Mouse (Mus musculus) liver, embryonic 11.5 days (tissue): ENCODE results near the gene Tspan13. TPM values are rescaled to one million over a fixed set of nuclear protein-coding genes. Genes with fewer than 3 reads are reported as not detected.

Experiments used
- ATAC-seq: fragments of 200-750 bp; cut with Nextera tagmentation; replicated peaks from 2 replicates; pipeline ENCODE4 v1.8.0; 2017; ENCODE audit warnings: moderate number of reproducible peaks, mild to moderate bottlenecking, moderate TSS enrichment, moderate library complexity; ENCODE audit not compliant: low FRiP score
- DNase-seq: peaks from one replicate; pipeline ENCODE4 v3.0.0-alpha.2; 2017; ENCODE audit warnings: low spot score
- H3K27ac ChIP-seq: fragments of 300-500 bp; sonication (generic); 2 replicates; pipeline ENCODE4 v1.5.1; 2014; ENCODE audit warnings: mild to moderate bottlenecking, low read depth, low read length, control low read depth
- H3K27me3 ChIP-seq: fragments of 300-500 bp; sonication (generic); replicated peaks from 2 replicates; pipeline ENCODE4 v1.6.1; 2014; ENCODE audit warnings: low read length, mixed read lengths; ENCODE audit not compliant: control insufficient read depth, insufficient read depth
- H3K36me3 ChIP-seq: fragments of 300-500 bp; sonication (generic); 2 replicates; pipeline ENCODE4 v1.6.1; 2014; ENCODE audit warnings: mild to moderate bottlenecking, low read length, moderate library complexity, mixed read lengths; ENCODE audit not compliant: control insufficient read depth, insufficient read depth
- H3K4me1 ChIP-seq: fragments of 300-500 bp; sonication (generic); replicated peaks from 2 replicates; pipeline ENCODE4 v1.6.1; 2014; ENCODE audit warnings: low read length, mixed read lengths; ENCODE audit not compliant: control insufficient read depth, insufficient read depth
- H3K4me2 ChIP-seq: fragments of 300-500 bp; sonication (generic); 2 replicates; pipeline ENCODE4 v1.6.1; 2014; ENCODE audit warnings: mild to moderate bottlenecking, control low read depth, moderate library complexity
- H3K4me3 ChIP-seq: fragments of 300-500 bp; sonication (generic); 2 replicates; pipeline ENCODE4 v1.5.1; 2014; ENCODE audit warnings: low read depth, low read length, control low read depth
- H3K9ac ChIP-seq: fragments of 300-500 bp; sonication (generic); 2 replicates; pipeline ENCODE4 v1.6.1; 2014; ENCODE audit warnings: low read depth, low read length, control low read depth
- H3K9me3 ChIP-seq: fragments of 300-500 bp; sonication (generic); 2 replicates; pipeline ENCODE4 v1.6.1; 2016; ENCODE audit warnings: low read length, inconsistent platforms, mixed read lengths; ENCODE audit not compliant: control insufficient read depth
- WGBS: fragments of 180-500 bp; shearing (Covaris S2); extraction: QIAGEN DNeasy Blood & Tissue Kit; methylation state at CpG from one replicate; pipeline ENCODE4 v1.1.7; 2014; 5-methylcytosine and 5-hydroxymethylcytosine counted together
- polyA plus RNA-seq: library from polyadenylated mRNA; unstranded; fragments of >200 nt; fragmentation: Nextera tagmentation; extraction: Ambion mirVana; gene quantifications from 2 replicates; pipeline ENCODE4 v1.2.1, GENCODE M21; 2014

Gene Tspan13
- polyA plus RNA-seq, 1 experiment from 2014 or later = 45.5 TPM

DNA sequence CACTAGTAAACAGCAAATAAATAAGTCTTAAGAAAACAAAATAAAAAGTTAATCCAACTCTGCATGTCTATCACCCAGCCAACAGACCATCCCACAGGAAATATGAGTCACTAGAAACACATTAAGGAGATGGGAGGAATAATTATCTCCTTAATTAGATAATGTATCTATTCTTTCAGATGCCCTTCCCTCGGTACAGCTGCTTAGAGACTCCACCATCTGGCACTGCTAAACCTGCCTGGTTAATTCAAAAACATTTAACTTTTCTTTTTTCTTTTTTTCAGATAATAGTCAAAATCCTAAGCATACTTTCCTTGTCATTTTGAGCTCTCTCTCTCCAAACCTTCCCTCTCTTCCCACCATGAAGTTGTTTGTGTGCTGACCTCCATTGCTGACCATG is 23.6 kb upstream of the Tspan13 start:
- no peaks in the 10 kb centered on the region for H3K27me3 ChIP-seq
- H3K36me3 ChIP-seq = no peaks in the 10 kb centered on the region
- WGBS = 56% methylated on average over 1 of the region's 1 CpGs
- no peak for ATAC-seq
- H3K4me1 ChIP-seq = no peaks in the 10 kb centered on the region
- no peaks in the 10 kb centered on the region for H3K9me3 ChIP-seq
- H3K4me2 ChIP-seq = no peak overlapping the region
- H3K9ac ChIP-seq = no peak overlapping the region
- no peak overlapping the region for H3K27ac ChIP-seq
- no peak overlapping the region for H3K4me3 ChIP-seq
- DNase-seq = no peak

DNA sequence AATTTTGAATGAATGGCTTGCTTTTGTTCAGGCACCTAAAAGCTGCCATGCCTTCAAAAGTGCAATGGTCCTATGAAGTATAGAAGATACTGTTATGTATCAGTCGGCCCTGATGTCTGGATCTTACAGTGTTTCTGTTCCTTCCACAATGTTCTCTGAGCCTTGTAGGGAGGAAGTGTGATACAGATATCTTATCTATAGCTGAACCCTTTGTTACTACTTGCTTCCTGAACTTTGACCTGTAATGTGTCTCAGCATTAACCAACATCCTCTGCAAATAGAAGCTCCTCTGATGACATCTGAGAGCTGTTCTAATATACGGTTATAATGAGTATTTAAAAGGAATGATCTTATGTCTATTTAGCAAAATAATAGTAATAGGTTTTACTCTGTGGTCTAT is 15.4 kb upstream of the Tspan13 start:
- Histone ChIP-seq H3K9me3 (no peaks in the 10 kb centered on the region), H3K27me3 (no peaks in the 10 kb centered on the region), H3K9ac (no peak overlapping the region), H3K27ac (no peak overlapping the region), H3K4me3 (no peak overlapping the region), H3K36me3 (no peaks in the 10 kb centered on the region), H3K4me1 (0 out of 2 replicates have a peak, but pooled peaks cover 7% of the 10 kb centered on the region), H3K4me2 (no peak overlapping the region)
- 32% methylated on average over 2 of the region's 2 CpGs for WGBS
- no peak for DNase-seq
- ATAC-seq = no peak

DNA sequence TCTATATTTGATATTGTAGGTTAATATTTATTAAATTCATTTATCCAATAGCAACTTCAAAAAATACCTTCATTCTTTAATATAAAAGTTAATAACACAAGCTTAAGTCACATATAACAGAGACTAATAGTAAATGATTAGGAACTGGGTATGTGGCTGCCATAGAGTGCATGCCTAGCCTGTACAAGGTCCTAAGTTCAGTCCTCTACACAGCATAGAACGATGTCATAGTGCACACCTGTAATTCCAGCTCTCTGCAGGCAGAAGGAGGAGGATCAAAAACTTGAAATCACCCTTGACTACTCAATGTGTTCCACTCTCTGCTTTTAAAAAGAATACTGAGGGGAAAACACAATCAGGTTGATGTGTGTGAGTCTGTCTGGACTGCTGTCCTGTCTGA is 8.0 kb upstream of the Tspan13 start:
- Histone ChIP-seq H3K27me3 (no peaks in the 10 kb centered on the region), H3K36me3 (no peaks in the 10 kb centered on the region), H3K4me2 (no peak overlapping the region), H3K4me3 (no peak overlapping the region), H3K9ac (no peak overlapping the region), H3K27ac (no peak overlapping the region), H3K4me1 (no peaks in the 10 kb centered on the region), H3K9me3 (no peaks in the 10 kb centered on the region)
- ATAC-seq (no peak), DNase-seq (no peak)
- WGBS = 82% methylated on average over 1 of the region's 1 CpGs

- DNase-seq (no peak), ATAC-seq (no peak)
- H3K27ac ChIP-seq = no peak overlapping the region
- no peak overlapping the region for H3K4me2 ChIP-seq
- H3K9ac ChIP-seq = no peak overlapping the region
- no peaks in the 10 kb centered on the region for H3K9me3 ChIP-seq
- no peak overlapping the region for H3K4me3 ChIP-seq
- no peaks in the 10 kb centered on the region for H3K27me3 ChIP-seq
- no peaks in the 10 kb centered on the region for H3K36me3 ChIP-seq
- 83% methylated on average over 2 of the region's 2 CpGs for WGBS
- no peaks in the 10 kb centered on the region for H3K4me1 ChIP-seq
Observed at GRCm38 (mm10) chr12:36047593-36047992, 5.3 kb upstream of the Tspan13 start.

DNA sequence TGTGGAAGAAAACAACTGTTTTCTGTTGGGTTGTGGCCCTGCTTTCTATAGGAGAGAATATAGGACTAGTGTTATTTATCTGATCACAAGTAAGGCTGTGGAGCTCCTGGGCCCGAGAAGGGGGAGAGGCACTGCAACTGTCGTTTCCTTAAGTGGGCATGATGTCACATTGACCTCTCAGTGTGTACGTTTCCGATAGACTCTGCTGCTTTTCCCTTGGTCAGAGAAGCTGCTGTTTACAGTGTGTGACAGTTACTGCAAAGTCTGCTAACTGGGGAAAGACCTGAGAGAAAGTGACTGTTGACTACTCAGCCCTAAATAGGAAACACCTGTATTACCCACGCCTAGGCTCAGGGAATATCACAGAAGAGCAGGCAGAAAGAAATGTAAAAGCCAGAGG is 3.9 kb upstream of the Tspan13 start:
- DNase-seq (no peak), ATAC-seq (no peak)
- no peak overlapping the region for H3K9ac ChIP-seq
- 0 out of 2 replicates have a peak, but pooled peaks cover 2% of the 10 kb centered on the region for H3K4me1 ChIP-seq
- 15% methylated on average over 5 of the region's 5 CpGs for WGBS
- H3K4me3 ChIP-seq = no peak overlapping the region
- no peaks in the 10 kb centered on the region for H3K9me3 ChIP-seq
- H3K27me3 ChIP-seq = no peaks in the 10 kb centered on the region
- no peaks in the 10 kb centered on the region for H3K36me3 ChIP-seq
- no peak overlapping the region for H3K27ac ChIP-seq
- H3K4me2 ChIP-seq = no peak overlapping the region

DNA sequence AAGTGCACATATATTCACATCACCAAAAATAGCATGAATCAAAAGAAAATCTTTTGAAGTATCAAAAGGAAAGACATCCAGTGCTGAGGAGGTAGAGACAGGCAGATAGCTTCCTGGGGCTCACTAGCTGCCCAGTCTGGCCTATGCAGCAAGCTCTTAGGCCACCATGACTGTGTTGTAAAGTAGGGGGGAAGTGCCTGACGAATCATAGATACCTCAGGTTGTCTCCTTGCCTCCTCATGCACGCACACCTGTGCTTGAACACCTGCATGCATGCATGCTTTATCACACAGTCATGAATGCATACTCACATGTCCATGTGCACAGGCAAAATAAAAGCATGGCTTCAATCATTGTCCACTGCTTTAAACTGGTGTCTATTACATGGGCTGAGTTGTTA is 2.4 kb upstream of the Tspan13 start:
- WGBS = 78% methylated on average over 2 of the region's 2 CpGs
- no peaks in the 10 kb centered on the region for H3K27me3 ChIP-seq
- no peak overlapping the region for H3K27ac ChIP-seq
- H3K4me3 ChIP-seq = no peak overlapping the region
- H3K9ac ChIP-seq = no peak overlapping the region
- no peak overlapping the region for H3K4me2 ChIP-seq
- H3K4me1 ChIP-seq = peaks cover 7% of the 10 kb centered on the region; the same call in 1 of the 2 replicates
- H3K9me3 ChIP-seq = no peaks in the 10 kb centered on the region
- DNase-seq (no peak), ATAC-seq (no peak)
- no peaks in the 10 kb centered on the region for H3K36me3 ChIP-seq

GRCm38 (mm10) chr12:36041703-36042347 is 475 bp downstream of the Tspan13 start:
- Histone ChIP-seq H3K36me3 (no peaks in the 10 kb centered on the region), H3K9ac (peak overlapping the region; percentile 78), H3K9me3 (no peaks in the 10 kb centered on the region), H3K27me3 (no peaks in the 10 kb centered on the region), H3K4me2 (peak overlapping the region; percentile 82), H3K4me3 (peak overlapping the region; percentile 88), H3K4me1 (peaks cover 7% of the 10 kb centered on the region; the same call in 1 of the 2 replicates), H3K27ac (no peak overlapping the region)
- DNase-seq (peak; percentile 74), ATAC-seq (peak; percentile 70)
- WGBS = 1% methylated on average over 47 of the region's 50 CpGs

GRCm38 (mm10) chr12:36041281-36041589 is 1.1 kb downstream of the Tspan13 start:
- H3K9ac ChIP-seq = peak overlapping the region; percentile 78; the same call in 1 of the 2 replicates
- no peaks in the 10 kb centered on the region for H3K9me3 ChIP-seq
- WGBS = 50% methylated on average over 4 of the region's 4 CpGs
- no peak for ATAC-seq
- no peaks in the 10 kb centered on the region for H3K36me3 ChIP-seq
- no peaks in the 10 kb centered on the region for H3K27me3 ChIP-seq
- peak overlapping the region; percentile 82 for H3K4me2 ChIP-seq
- no peak overlapping the region for H3K27ac ChIP-seq
- H3K4me1 ChIP-seq = peaks cover 7% of the 10 kb centered on the region; the same call in 1 of the 2 replicates
- DNase-seq = no peak
- H3K4me3 ChIP-seq = peak overlapping the region; percentile 88

DNA sequence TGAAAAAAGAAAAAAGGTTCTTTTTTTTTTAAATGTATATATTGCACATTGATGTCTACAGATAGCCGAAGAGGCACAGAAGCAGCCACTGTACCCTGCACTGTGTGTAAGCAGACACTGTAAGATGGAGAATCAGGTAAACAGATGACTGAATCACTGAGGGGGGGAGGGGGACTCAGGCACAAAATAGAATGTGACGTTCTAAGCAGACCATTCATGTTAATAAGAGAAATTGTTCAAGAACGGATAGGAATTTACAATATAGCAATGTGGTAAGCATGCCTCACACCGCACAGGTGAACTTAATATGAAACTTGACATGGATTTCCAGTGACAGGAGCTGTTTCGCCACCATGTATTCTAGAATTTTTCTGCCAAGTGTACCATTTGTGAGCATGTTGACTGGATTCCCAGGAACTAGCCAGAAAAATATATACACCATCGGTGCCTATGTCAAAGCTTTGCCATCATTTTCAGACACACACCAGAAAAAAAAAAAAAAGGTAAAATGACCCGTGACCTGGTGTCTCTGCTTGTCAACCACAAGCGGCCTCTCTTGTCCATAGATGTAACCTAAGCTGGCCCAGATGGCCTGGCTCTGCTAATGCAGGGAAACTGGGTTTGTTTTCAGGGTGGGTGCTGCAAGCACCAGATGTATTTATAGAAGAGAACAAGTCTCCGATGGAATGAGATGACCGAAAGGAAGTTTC is 1.6 kb downstream of the Tspan13 start:
- ATAC-seq (no peak), DNase-seq (no peak)
- Histone ChIP-seq H3K9ac (no peak overlapping the region), H3K4me2 (peak overlapping the region; percentile 82), H3K9me3 (no peaks in the 10 kb centered on the region), H3K4me3 (peak overlapping the region; percentile 88; the same call in 1 of the 2 replicates), H3K36me3 (no peaks in the 10 kb centered on the region), H3K27me3 (no peaks in the 10 kb centered on the region), H3K27ac (no peak overlapping the region), H3K4me1 (peaks cover 7% of the 10 kb centered on the region; the same call in 1 of the 2 replicates)
- WGBS = 71% methylated on average over 10 of the region's 10 CpGs
